Mouse (Mus musculus) thymus, adult 2 months (tissue): ENCODE results near the gene Cdh4. TPM values are rescaled to one million over a fixed set of nuclear protein-coding genes. Genes with fewer than 3 reads are reported as not detected.

Experiments used
- DNase-seq: peaks from one replicate; pipeline ENCODE4 v3.0.0; 2021
- H3K27ac ChIP-seq: fragments of 200-500 bp; 2 replicates; pipeline ENCODE4 v1.5.1; 2012; ENCODE audit warnings: low read length, control low read depth; ENCODE audit not compliant: control insufficient read depth, insufficient read depth
- H3K27me3 ChIP-seq: fragments of 200-500 bp; 2 replicates; pipeline ENCODE4 v1.6.1; 2012; ENCODE audit warnings: mild to moderate bottlenecking, low read length, moderate library complexity, mixed read lengths; ENCODE audit not compliant: control insufficient read depth, insufficient read depth
- H3K36me3 ChIP-seq: fragments of 200-500 bp; 2 replicates; pipeline ENCODE4 v1.6.1; 2012; ENCODE audit warnings: mild to moderate bottlenecking, low read length, moderate library complexity; ENCODE audit not compliant: control insufficient read depth, insufficient read depth
- H3K4me1 ChIP-seq: fragments of 200-500 bp; replicated peaks from 2 replicates; pipeline ENCODE4 v1.6.1; 2012; ENCODE audit warnings: low read length; ENCODE audit not compliant: control insufficient read depth, insufficient read depth
- H3K4me3 ChIP-seq: fragments of 200-500 bp; 2 replicates; pipeline ENCODE4 v1.5.1; 2012; ENCODE audit warnings: mild to moderate bottlenecking, low read length, control low read depth, moderate library complexity; ENCODE audit not compliant: control insufficient read depth, insufficient read depth
- CTCF ChIP-seq: fragments of 200-500 bp; IDR thresholded peaks from 2 replicates; pipeline ENCODE4 v1.5.1; 2012; ENCODE audit warnings: mild to moderate bottlenecking, control low read depth, low read length, moderate library complexity, borderline replicate concordance; ENCODE audit not compliant: control insufficient read depth, poor library complexity, insufficient read depth; ENCODE audit errors: extremely low read depth
- POLR2A ChIP-seq: fragments of 200-500 bp; IDR thresholded peaks from 2 replicates; pipeline ENCODE4 v1.6.1; 2012; ENCODE audit warnings: mild to moderate bottlenecking, low read length, control low read depth, moderate library complexity; ENCODE audit not compliant: control insufficient read depth, poor library complexity, insufficient read depth; ENCODE audit errors: extremely low read depth
- WGBS: fragments of 180-500 bp; shearing (Covaris S2); methylation state at CpG from one replicate; pipeline ENCODE4 v1.1.7; 2018; 5-methylcytosine and 5-hydroxymethylcytosine counted together
- polyA plus RNA-seq: library from polyadenylated mRNA; depleted of rRNA; stranded (reverse); fragments of >200 nt; gene quantifications from 2 replicates; pipeline ENCODE4 v1.2.3, GENCODE M21; 2012

Cdh4 gene
- polyA plus RNA-seq, 1 experiment, result 9.7 TPM

DNA sequence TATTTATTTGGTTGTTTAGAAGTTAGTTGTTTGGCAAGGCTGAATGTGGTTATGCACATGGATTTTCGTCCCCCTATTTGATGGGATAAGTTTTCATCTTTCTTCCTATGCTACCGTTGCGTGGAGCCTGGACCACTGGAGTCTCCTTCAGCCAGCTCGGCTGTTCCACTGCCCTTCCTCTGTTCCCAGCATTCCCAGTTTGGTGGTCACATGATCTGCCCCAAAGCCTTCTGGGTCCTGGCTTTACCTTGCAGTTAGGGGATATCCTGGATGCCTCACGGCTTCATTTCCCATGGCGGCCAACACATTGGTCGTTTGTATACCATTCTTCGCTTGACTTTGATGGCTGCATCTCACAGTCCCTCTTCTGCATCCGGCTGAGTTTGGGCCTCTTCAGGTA is 27.5 kb upstream of the Cdh4 start:
- no peaks in the 10 kb centered on the region for H3K4me1 ChIP-seq
- H3K36me3 ChIP-seq, result no peaks in the 10 kb centered on the region
- TF ChIP-seq POLR2A (no peak), CTCF (no peak)
- no peak overlapping the region for H3K27ac ChIP-seq
- no peak for DNase-seq
- WGBS, result 90% methylated on average over 9 of the region's 9 CpGs
- H3K4me3 ChIP-seq, result no peak overlapping the region
- H3K27me3 ChIP-seq, result no peaks in the 10 kb centered on the region

DNA sequence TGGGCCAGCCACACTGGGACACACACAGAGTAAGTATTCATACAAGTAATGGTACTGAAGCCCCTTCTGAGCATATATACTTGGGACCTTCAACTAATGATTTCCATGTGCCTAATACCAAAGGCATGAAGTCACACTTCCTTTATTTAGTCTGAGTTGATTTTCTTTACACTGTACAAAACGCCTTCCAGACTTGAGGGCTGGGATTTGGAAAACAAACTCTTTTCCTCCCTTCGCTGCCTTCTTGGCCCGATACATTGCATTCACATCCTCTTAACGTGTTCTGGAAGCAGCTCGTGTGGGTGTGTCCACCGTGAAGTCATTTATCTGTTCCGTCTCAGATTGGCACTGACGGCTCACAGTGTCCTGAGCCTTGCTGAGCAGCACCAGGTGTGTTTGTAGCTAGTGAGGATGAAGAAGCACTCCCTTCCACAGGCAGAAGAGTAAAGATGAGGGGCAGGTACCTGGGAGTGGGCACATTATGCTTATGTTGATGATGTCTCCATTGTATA is 26.3 kb upstream of the Cdh4 start:
- H3K27me3 ChIP-seq, result no peaks in the 10 kb centered on the region
- no peaks in the 10 kb centered on the region for H3K36me3 ChIP-seq
- no peak for DNase-seq
- no peak overlapping the region for H3K27ac ChIP-seq
- no peak overlapping the region for H3K4me3 ChIP-seq
- no peak for TF ChIP-seq POLR2A
- TF ChIP-seq CTCF, result no peak
- H3K4me1 ChIP-seq, result no peaks in the 10 kb centered on the region
- 75% methylated on average over 8 of the region's 8 CpGs for WGBS

DNA sequence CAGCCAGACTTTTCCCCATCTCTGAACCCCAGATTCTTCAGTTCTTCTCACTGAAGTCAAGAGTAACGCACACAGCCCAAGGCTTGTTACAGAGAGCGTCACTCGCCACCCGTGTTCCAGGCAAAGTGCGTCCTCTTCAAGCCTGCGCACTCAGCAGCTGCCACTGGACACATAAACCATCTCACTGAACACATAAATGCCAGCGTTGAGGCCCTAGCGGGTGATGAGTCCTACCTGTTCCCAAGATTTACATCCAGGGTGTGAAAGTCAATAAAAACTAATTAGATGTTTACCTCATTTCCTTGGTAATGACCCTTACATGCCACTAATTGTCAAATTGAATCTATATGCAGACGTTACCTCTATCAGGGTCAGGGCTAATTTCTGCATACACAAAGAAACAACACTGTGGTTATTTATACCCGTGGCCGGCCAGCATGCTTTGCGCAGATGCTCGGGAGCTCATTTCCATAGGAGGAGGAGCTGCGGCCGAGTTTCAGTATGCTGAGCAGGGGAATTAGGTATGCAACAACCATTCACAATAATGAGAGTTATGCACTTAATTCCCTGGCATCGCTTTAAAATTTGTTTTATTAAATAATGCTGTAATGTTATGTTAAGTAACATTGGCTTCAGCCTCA is 25.5 kb upstream of the Cdh4 start:
- no peak for TF ChIP-seq POLR2A
- TF ChIP-seq CTCF, result no peak
- Histone ChIP-seq H3K27ac (no peak overlapping the region), H3K4me1 (no peaks in the 10 kb centered on the region), H3K27me3 (no peaks in the 10 kb centered on the region), H3K36me3 (no peaks in the 10 kb centered on the region), H3K4me3 (no peak overlapping the region)
- 91% methylated on average over 16 of the region's 16 CpGs for WGBS
- no peak for DNase-seq

DNA sequence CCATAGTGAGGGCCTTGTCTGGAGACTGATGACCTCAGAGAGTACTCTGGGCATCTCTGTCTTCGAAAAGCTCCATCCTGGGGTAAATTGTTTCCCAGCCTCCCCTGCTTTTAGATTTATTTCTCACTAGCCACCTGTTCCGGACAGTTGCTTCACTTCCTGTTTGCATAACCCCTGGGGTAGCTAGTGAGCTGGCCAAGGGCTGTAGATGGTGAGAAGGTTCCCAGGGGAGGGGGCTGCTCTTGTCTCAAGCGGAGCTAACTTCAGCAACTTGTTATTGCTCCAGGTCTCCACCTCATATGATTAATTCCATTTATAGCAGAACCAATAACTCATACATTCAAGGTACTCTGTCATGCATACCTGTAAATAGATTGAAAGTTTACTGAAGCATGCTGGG is 16.6 kb upstream of the Cdh4 start:
- Histone ChIP-seq H3K27me3 (no peaks in the 10 kb centered on the region), H3K4me1 (no peaks in the 10 kb centered on the region), H3K36me3 (no peaks in the 10 kb centered on the region), H3K27ac (no peak overlapping the region), H3K4me3 (no peak overlapping the region)
- TF ChIP-seq CTCF (no peak), POLR2A (no peak)
- 60% methylated on average over 3 of the region's 3 CpGs for WGBS
- no peak for DNase-seq

DNA sequence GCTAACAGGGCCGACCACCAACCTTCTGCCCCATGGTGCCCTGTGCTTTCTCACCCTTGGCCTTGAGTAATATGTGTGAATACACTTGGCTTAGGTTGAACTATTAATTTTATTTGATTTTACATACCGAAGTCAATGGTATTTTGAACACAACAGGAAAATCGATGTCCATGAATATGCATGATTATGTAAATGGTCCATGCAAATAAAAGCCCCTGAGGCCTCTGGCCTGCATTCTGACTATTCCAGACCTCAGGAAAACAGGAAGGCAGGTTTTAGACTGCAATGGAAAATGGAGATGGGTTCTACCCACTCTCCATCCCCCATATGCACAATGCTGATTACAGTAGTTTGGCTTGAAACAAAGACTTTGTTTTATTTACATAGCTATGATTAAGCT is 13.3 kb upstream of the Cdh4 start:
- H3K36me3 ChIP-seq, result no peaks in the 10 kb centered on the region
- no peak overlapping the region for H3K27ac ChIP-seq
- no peak for TF ChIP-seq POLR2A
- WGBS, result 87% methylated on average over 3 of the region's 3 CpGs
- no peaks in the 10 kb centered on the region for H3K27me3 ChIP-seq
- DNase-seq, result no peak
- H3K4me3 ChIP-seq, result no peak overlapping the region
- H3K4me1 ChIP-seq, result no peaks in the 10 kb centered on the region

DNA sequence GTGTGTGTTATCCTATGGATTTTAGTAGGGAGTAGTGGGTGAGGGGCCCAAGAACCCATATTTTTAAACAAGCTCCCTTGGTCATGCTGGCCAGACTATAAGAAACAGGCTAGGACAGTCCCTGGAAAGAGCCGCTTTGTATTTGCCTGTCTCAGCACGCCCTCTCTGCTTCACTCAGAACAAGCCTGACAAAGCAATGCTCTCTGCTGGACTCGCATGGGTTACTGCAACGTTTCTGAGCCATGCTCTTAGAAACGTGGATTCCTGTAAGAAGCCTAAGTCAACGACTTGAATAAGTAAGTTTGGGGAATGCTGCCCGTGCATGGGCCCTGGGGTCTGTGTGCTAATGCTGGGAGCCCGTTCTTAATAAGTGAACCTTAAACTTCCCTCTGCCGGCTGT is 2.1 kb upstream of the Cdh4 start:
- Histone ChIP-seq H3K27ac (no peak overlapping the region), H3K36me3 (no peaks in the 10 kb centered on the region), H3K27me3 (no peaks in the 10 kb centered on the region; the same call in 1 of the 2 replicates), H3K4me3 (no peak overlapping the region), H3K4me1 (no peaks in the 10 kb centered on the region)
- WGBS, result 38% methylated on average over 9 of the region's 9 CpGs
- TF ChIP-seq POLR2A (no peak), CTCF (no peak)
- no peak for DNase-seq

DNA sequence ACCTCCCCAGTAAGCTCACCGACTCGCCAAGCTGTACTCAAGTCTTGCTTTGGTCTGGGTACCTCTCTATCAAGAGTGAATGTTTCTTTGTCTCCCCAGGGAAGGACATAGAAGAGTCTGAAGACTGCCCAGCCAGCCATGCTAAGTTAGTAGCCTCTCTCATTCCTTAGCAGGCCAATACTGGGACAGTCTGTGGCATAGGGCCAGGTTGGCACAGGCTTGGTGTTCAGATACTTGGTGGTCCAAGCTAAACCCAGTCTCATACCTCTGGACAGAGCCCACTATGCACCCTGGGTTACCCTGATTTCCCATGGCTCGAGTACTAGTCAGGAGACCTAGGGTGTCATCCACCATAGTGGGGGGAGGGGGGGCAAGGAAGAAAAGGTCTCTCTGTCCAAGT is 1.1 kb upstream of the Cdh4 start:
- Histone ChIP-seq H3K4me1 (no peaks in the 10 kb centered on the region), H3K36me3 (no peaks in the 10 kb centered on the region), H3K27ac (no peak overlapping the region), H3K4me3 (no peak overlapping the region), H3K27me3 (no peaks in the 10 kb centered on the region; the same call in 1 of the 2 replicates)
- TF ChIP-seq CTCF (no peak), POLR2A (no peak)
- 74% methylated on average over 3 of the region's 3 CpGs for WGBS
- DNase-seq, result no peak
